ENCODE assay signal across 8 mouse cellular contexts in genomic region chr19:9938824-9939303, GRCm38 (mm10). TPM values are rescaled to one million over a fixed set of nuclear protein-coding genes. Genes with fewer than 3 reads are reported as not detected.
DNase-seq lines count a peak whose midpoint lies in the region; ATAC-seq lines count a peak whose summit lies in the region.

No protein-coding gene starts in this region.

- no peaks in the 10 kb centered on the region for H3K27me3 ChIP-seq in heart, embryonic 13.5 days (replicated peaks)
- peaks cover 89% of the 10 kb centered on the region for H3K27me3 ChIP-seq in megakaryocyte, embryonic 14.5 days (replicated peaks)

- WGBS in heart, embryonic 13.5 days = 40% methylated on average over 13 of the region's 13 CpGs

- peak overlapping the region; percentile 46 for H3K4me2 ChIP-seq in heart, embryonic 13.5 days

- H3K4me3 ChIP-seq in heart, embryonic 13.5 days = no peak overlapping the region
- peak overlapping the region; percentile 86 for H3K4me3 ChIP-seq in megakaryocyte, embryonic 14.5 days (replicated peaks)

- peak; percentile 84 for DNase-seq in CD4-positive helper T cell, adult 2 months (ENCODE audit: low read depth, low spot score)
- DNase-seq in adrenal gland, adult 18-20 months (ENCODE audit: low spot score in 2 of 2) = peak; percentile 43 to 49
- DNase-seq in yolk sac, embryonic 10.5 days (ENCODE audit: low spot score) = peak; percentile 36
- DNase-seq in cerebellum, adult 18-20 months = no peak
- no peak for DNase-seq in right cerebral cortex, adult 18-20 months

- H3K9ac ChIP-seq in heart, embryonic 13.5 days = peak overlapping the region; percentile 29; the same call in 1 of the 2 replicates

- peak overlapping the region; percentile 46 for H3K27ac ChIP-seq in heart, embryonic 13.5 days (replicated peaks)

- ATAC-seq in heart, embryonic 13.5 days (ENCODE audit: extremely low read depth, insufficient number of reproducible peaks, low FRiP score, low TSS enrichment) = no peak
- ATAC-seq in frontal cortex, adult (ENCODE audit: low TSS enrichment) = no peak

- H3K4me1 ChIP-seq in heart, embryonic 13.5 days = peaks cover 48% of the 10 kb centered on the region
- peaks cover 68% of the 10 kb centered on the region for H3K4me1 ChIP-seq in megakaryocyte, embryonic 14.5 days

- H3K9me3 ChIP-seq in heart, embryonic 13.5 days = no peaks in the 10 kb centered on the region
- peaks cover 5% of the 10 kb centered on the region for H3K9me3 ChIP-seq in megakaryocyte, embryonic 14.5 days

- no peaks in the 10 kb centered on the region for H3K36me3 ChIP-seq in heart, embryonic 13.5 days
- no peaks in the 10 kb centered on the region for H3K36me3 ChIP-seq in megakaryocyte, embryonic 14.5 days (replicated peaks; ENCODE audit: low read length)

RNA-seq across cellular contexts. Expression of gene Incenp, which starts 39.5 kb away (rescaled TPM):
- total RNA-seq in adrenal gland, adult 18-20 months (2021) = 1 to 10 TPM; 6.0 to 7.8 TPM
- 68.6 and 69.4 TPM in 2 replicates for polyA plus RNA-seq in heart, embryonic 13.5 days (2015; fragmentation: Nextera tagmentation; extraction: Ambion mirVana)
- polyA plus RNA-seq in megakaryocyte, embryonic 14.5 days (2012; ENCODE audit: insufficient read depth, low replicate concordance) = 23.6 and 70.8 TPM in 2 replicates

RNA-seq across cellular contexts. Expression of gene Fth1, which starts 41.5 kb away (rescaled TPM):
- total RNA-seq in adrenal gland, adult 18-20 months (2021) = 1,000 to 10,000 TPM; 3,118 to 4,182 TPM
- 2,189 and 2,554 TPM in 2 replicates for polyA plus RNA-seq in heart, embryonic 13.5 days (2015; fragmentation: Nextera tagmentation; extraction: Ambion mirVana)
- polyA plus RNA-seq in megakaryocyte, embryonic 14.5 days (2012; ENCODE audit: insufficient read depth, low replicate concordance) = 7,037 and 23,567 TPM in 2 replicates

Comparison
In these comparisons a context has a peak if more than half of its experiments do, and no peak if none do; other contexts are left out.
1. DNase-seq: peak in CD4-positive helper T cell, adult 2 months (single experiment), adrenal gland, adult 18-20 months (2 of 2) and yolk sac, embryonic 10.5 days (single experiment); none in cerebellum, adult 18-20 months (0 of 2) and right cerebral cortex, adult 18-20 months (single experiment).